Mouse (Mus musculus): ENCODE data around the gene Tap2. TPM values are rescaled to one million over a fixed set of nuclear protein-coding genes. Genes with fewer than 3 reads are reported as not detected.

Tap2 gene
- polyA plus RNA-seq (2012; rRNA removed): 9.1 and 10.1 TPM in 2 replicates

DNA sequence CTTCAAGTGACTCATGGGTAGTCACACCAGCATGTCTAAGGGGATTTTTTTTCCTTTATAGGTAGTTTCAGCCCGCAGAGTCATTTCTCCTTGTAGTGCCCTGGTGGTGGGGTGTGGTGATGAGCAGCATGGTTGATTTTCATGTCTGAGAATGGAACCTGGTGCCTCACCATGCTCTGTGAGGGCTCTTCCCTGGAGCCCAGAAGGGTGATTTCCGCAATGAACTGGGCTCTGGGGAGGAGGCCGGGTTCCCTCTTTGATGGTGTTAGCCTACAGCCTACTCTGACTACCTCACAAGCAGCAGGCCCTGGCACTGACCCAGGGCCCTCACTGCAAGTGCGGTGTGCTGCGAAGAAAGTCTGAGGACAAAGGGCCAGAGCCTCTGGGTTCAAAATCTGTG is at the start of gene Tap2:
Gene Tap2, plus strand, starts transcription at position 84 of the 400 bp plus-strand sequence.
- DNase-seq (ENCODE audit: extremely low spot score in 1 of 2, low spot score in 1 of 2): no peak

DNA sequence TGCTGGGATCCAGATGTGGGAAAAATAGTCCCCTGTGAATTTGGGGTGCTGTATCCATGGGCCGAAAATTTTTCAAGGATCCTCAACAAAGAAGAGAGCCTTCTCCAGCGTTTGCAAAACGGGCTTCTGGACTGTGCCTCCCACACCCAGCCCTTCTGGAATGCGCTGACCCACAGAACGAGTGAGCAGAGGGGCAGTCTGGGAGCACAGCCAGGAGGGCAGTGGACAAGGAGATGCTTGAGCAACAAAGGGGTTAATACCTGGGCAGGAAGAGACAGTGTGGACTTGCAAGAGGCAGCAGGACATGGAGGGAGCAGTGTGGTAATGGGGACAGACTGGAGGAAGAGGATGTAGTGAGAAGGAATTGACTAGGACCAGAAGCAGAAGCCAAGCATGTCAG is 47.8 kb upstream of the Tap2 start:
- DNase-seq (ENCODE audit: extremely low spot score in 1 of 2, low spot score in 1 of 2): no peak

DNA sequence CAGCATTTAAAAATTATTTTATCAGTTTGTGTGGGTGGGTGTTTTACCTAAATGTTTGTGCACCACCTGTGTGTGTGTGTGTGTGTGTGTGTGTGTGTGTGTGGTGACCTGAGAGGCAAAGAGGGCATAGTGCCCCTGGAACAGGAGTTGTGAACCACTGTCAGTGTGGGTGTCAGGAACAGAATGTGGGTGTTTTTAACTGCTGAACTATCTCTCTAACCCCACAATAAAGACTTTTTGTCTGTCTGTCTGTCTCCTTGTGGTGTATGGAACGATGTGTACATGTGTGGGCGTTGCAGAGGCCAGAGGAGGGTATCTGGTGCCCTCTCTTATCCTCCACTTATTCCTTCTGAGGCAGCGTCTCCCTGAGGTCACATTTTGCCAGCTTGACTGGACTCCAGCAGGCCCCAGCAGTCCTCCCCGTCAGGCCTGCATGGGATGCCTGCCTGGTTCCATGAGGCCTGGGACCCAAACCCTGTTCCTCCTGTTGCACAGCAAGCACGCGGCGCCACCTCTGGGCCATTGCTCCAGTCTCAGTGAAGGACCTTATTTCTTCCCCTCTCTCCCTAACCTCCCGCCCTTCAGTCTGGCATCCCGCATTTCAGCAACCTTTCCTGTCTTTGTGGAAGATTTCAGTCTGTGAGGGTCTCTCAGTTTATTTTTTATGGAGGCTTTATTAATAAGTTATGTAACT is 39.0 kb upstream of the Tap2 start:
- DNase-seq (ENCODE audit: extremely low spot score in 1 of 2, low spot score in 1 of 2): no peak

DNA sequence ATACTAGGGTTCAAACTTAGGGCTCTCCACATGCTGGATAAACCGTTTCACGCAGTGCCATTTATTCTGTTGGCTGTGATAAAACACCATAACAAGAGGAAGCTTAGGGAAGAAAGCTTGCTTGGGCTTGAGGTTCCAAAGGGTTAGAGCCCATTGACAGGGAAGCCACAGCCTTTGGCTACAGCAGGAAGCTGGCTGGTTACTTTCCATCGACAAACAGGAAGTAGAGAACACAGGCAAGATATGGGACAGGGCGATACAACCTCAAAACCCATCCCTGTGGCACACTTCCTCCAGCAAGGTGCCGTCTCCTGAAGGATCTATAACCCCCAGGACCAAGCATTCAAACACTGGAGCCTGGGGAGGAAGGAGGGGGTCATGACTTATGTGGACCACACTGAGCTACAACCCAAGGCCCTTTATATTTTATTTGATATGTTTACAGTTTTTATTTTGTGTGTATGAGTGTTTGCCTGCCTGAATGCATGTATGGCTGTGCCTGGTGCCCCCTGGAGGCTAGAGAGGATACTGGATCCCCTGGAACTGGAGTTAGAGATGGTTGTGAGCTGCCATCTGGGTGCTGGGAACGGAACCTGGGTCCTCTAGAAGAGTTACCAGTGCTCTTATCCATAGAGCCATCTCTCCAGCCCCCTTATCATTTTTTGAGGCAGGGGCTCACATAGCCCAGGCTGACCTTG is 38.1 kb upstream of the Tap2 start:
- DNase-seq (ENCODE audit: extremely low spot score in 1 of 2, low spot score in 1 of 2): no peak

DNA sequence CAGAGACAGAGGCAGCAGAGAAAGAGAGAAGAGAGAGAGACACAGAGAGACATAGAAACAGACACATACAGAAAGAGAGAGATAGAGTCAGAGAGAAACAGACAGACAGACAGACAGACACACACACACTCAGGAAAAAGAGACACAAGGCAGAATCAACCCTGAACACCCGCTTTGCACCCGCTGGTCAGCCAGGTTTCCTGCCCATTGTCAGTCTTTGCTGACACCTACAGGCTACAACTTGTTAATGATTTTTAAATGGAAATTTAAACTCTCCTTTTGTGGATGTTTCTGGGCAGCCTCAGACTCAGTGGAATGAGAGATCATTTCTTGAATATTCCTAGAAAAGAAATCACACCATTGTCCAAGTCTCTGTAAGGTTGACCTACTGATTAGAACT is 34.0 kb upstream of the Tap2 start:
- peak in 1 of 2 experiments; percentile 62 for DNase-seq (ENCODE audit: extremely low spot score in 1 of 2, low spot score in 1 of 2)

DNA sequence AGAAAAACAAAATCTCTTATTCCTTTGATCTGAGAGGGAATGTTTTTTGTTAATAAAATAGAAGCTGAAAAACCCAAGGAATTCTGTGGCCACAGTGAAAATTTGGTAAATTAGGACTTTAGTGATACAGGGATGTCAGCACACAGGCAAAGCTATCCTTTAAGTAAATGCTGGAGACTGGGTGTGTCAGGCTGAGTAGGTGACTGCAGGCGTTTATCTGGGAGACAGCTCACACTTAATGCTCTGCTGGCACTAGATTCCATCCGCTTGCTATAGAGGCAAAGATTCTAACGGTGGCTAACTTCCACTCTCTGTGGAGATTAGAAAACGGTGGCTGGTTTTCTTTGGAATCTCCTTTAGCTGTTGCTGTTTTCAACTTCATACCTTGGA is 32.8 kb upstream of the Tap2 start:
- DNase-seq (ENCODE audit: extremely low spot score in 1 of 2, low spot score in 1 of 2): no peak

DNA sequence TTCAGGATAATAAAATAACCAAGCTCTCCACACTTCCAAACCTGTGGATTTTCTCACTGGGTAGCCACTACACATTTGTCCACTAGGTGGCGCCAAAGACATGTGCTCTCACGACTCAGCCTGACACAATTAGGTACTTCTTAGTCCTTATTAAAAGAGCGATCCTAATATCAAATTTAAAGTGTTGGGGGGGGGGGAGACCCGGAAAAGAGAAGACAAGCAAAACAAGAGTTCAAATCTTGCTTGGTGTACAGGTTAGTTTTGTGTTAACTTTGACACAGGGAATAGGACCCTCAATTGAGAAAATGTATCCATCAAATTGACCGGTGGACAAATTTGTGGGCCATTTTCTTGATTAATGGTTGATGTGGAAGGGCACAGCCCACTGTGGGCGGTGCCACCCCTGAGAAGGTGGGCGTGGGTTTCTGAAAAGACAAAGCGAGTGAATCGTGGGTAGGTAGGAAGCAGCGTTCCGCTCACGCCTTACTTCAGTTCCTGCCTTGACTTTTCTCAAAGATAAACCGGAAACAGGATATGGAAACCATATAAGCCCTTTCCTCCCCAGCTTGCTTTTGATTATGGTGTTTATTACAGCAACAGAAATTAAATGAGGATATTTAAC is 32.3 kb upstream of the Tap2 start:
- DNase-seq (ENCODE audit: extremely low spot score in 1 of 2, low spot score in 1 of 2): peak; percentile 30 to 93

DNA sequence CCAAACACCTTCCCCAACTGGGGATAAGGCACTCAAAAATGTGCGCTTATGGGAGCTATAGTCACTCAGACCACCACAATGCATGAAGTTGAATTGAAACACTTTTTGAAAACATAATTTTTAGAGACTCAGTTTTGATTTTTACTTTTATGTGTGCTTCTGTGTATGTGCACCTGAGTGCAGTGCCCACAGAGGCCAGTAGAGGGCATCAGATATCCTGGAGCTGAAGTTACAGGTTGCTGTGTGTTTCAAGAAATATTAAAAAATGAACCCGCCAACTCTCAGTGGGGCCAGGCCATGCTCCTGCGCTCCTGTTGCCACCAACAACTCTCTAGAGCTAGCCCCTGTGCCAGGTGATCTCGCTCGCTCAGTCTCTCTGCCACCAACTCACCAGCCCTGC is 30.8 kb upstream of the Tap2 start:
- DNase-seq (ENCODE audit: extremely low spot score in 1 of 2, low spot score in 1 of 2): no peak

DNA sequence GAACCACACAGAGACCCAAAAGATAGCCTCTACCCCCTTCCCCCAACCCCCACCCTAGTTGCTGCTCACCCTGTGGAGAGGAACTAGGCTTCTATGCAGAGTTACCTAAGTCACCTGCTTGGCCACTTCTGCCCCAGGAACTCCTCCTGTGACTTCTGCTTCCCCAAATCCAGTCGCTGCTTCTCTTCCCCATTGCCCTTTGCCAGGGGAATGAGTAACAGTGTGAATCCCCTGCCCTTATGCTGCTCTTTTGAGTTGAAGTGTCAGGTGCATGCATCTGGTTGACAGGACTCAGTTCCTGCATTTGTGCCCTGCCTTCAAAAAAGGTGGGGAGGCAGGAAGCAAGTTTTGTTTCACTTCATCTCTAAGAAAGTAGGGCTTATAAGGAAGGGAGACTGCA is 29.3 kb upstream of the Tap2 start:
- no peak for DNase-seq (ENCODE audit: extremely low spot score in 1 of 2, low spot score in 1 of 2)

DNA sequence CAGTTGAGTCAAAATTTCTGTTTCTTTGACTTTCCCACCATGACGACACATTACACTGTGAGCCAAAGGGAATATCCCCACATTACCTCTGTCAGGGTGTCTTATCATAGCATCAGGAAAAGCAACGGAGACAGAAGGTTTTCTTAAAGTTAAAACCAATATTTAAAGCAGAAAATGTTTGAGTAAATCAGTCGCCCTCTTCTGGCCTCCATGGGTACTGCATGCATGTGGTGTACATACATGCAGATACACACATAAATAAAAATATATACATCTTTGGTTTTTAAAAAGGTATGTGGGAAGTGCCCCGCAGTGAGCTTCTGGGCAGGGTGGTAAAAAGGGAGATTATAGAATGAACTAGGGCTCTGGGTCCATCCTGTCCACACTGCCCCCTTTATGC is 26.1 kb upstream of the Tap2 start:
- no peak for DNase-seq (ENCODE audit: extremely low spot score in 1 of 2, low spot score in 1 of 2)

DNA sequence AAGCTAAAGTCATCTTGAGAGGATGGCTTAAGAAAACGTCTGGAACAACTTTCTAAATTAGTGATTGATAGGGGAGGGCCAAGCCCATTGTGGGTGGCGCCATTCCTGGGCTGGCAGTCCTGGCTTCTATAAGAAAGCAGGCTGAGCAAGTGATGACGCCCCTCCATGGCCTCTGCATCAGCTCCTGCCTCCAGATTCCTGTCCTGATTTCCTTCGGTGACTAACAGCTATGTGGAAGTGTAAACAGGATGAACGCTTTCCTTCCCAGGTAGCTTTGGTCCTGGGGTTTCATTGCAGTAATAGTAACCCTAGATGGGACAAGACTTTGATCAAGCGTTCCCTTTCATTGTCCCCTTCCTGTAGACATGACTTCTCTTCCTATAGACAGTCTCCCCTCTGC is 24.3 kb upstream of the Tap2 start:
- no peak for DNase-seq (ENCODE audit: extremely low spot score in 1 of 2, low spot score in 1 of 2)

DNA sequence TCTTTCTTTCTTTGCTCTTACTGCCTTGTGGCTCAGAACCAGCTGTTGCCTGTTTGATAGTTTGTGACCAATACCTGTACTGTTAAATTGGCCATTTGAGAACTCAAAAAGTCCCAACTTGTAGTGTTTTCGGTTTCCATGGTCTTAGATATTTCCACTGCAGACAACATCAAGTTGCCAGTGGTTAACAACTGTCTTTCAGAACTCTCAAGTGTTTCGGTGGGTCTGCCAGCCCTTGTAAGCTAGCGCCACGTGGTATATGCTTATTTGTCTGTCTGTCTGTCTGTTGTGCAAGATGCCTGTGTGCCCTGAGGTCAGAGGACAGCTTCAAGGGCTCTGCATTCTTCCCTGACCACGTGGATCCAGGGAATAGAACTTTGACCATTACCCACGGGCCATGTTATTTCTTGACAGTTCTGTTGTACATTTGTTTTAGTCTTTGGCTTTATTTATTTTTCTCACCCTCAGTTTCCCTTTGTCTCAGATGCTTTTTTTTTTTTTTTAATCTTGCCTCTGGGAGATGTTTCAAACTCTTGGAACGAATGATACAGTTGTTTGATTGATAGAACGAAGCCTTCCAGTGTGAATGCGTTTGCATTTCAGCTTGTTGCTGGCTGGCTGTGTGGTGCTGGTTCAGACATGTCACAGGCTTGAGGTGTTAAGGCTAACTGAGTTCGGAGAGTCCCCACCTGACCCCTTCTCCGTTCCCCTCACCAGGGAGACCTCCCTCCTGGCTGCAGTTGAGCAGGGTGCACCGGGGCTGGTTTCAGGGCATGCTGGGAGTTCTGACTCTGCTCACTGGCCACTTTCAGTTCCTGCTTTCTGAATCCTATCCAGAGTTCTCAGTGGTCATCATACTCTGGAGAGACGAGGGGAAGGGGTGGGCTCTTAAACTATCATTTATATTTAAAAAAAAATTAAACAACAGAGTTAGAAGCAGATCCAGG is 23.1 kb upstream of the Tap2 start:
- DNase-seq (ENCODE audit: extremely low spot score in 1 of 2, low spot score in 1 of 2): no peak

DNA sequence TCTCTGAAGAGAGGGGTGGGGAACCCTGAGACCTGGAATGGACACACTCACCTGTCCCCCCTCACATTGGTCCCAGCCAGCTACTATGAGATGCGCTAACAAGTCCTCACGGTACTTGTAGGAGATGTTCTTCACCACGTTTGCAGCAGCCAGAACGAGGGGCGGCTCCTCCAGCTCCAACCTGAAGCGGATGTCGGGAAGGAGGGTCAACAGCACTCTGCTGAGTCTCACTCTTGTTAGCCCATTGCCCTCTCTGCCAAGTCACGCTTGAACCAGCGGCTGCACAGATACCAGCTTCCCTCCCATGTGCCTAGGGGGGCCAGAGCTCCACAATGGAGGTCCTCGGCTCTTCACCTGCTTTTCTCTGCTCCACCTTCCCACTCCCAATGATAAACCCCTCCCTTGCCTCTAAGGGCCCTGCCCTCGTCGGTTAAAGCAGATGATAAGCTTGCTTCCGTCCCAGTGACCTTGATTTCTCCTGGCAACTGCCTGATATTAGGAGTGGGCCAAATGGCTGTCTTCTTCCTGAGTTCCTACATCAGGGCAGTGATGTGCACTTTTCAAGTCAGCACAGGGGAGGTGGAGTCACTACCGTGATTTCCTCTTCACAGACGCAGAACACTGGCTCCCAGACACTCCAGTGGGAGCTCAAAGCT is 19.6 kb upstream of the Tap2 start:
- DNase-seq (ENCODE audit: extremely low spot score in 1 of 2, low spot score in 1 of 2): no peak

DNA sequence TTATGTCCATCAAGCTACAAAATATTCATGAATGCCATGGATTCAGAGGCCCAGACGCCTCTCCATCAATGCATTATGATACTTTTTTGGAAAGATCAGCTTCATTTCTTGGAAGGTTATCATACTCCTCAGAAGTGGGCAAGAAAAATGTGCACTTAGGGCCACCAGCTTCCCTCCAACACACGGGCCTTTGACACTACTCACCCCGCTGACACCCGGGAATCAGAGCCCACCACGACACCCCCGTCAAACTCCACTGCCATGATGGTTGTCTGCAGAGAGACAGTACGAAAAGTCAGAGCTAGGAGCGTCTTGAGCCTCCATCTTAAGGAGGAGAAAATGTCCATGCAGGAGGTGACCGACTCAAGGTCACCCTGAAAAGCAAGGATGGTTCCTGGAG is 17.8 kb upstream of the Tap2 start:
- DNase-seq (ENCODE audit: extremely low spot score in 1 of 2, low spot score in 1 of 2): no peak

DNA sequence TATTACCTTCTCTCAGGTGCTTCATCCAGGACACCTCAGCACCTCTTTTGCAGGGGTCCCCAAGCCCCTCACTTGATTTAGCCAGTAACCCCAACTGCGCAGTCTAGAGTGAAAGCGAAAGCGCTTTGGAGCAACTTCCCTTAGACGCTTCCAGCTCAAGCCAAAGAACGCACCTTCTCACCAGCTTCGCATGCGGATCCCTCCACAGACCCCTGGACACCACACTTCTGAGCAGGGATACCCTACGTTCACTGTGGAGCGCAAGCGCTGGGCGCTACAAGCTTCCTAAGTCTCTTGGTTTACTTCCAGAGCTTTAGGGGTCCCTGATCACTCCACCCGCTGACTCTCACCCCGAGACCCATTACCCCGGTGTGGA is 16.5 kb upstream of the Tap2 start:
- no peak for DNase-seq (ENCODE audit: extremely low spot score in 1 of 2, low spot score in 1 of 2)

DNA sequence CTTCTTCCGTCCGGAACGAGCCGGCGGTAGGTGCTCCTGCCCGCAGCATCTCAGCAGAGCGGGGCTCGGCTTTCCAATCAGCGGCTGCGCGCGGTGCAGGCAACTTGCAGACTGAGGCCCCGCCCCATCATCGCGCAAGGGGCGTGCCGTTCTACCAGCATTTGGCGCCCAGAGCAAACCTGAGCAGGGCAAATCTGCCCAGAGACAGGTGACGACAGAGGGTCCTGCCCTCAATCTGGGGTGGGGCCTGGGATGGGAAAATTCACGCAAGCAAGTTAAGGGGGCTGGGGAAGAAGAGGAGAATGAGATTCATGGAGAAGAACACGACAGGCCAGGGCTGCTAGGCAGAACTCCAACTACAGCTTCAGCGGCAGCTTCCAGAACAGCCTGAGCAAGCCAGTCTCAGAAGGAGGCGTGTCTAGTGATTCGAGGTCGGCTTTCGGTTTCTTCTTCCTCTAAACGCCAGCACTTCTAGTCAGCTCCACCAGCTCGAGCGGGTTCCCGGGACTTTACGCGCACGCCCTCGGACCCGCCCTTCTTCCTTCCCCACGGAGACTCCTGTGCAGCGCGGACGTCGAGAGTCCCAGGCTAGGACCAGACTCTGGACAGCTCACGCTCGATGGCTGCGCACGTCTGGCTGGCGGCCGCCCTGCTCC is 15.9 kb upstream of the Tap2 start, which contains the start of the genes Tap1 and Psmb9:
Gene Tap1, plus strand, starts transcription at position 293 of the 656 bp plus-strand sequence.
Gene Psmb9, minus strand, starts transcription at position 504 of the 656 bp plus-strand sequence.
- peak; percentile 86 to 98 for DNase-seq (ENCODE audit: extremely low spot score in 1 of 2, low spot score in 1 of 2)

DNA sequence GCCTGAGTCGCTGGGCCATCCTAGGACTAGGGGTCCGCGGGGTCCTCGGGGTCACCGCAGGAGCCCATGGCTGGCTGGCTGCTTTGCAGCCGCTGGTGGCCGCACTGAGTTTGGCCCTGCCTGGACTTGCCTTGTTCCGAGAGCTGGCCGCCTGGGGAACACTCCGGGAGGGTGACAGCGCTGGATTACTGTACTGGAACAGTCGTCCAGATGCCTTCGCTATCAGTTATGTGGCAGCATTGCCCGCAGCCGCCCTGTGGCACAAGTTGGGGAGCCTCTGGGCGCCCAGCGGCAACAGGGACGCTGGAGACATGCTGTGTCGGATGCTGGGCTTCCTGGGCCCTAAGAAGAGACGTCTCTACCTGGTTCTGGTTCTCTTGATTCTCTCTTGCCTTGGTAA is 15.3 kb upstream of the Tap2 start:
- no peak for DNase-seq (ENCODE audit: extremely low spot score in 1 of 2, low spot score in 1 of 2)

DNA sequence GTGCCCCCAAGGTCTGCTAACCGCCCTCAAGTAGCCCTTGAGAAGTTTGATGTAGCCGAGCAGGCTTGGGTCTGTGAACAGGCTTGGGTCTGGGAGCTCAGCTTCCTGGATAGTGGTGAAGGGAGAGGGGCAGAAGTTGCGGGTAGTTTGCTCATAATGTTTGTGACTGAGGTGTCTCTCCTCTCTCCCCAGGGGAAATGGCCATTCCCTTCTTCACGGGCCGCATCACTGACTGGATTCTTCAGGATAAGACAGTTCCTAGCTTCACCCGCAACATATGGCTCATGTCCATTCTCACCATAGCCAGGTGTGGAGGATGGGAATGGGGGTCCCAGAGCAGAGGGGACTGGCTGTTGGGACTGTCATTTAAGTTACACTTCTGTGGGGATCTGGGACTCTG is 14.3 kb upstream of the Tap2 start:
- DNase-seq (ENCODE audit: extremely low spot score in 1 of 2, low spot score in 1 of 2): no peak

DNA sequence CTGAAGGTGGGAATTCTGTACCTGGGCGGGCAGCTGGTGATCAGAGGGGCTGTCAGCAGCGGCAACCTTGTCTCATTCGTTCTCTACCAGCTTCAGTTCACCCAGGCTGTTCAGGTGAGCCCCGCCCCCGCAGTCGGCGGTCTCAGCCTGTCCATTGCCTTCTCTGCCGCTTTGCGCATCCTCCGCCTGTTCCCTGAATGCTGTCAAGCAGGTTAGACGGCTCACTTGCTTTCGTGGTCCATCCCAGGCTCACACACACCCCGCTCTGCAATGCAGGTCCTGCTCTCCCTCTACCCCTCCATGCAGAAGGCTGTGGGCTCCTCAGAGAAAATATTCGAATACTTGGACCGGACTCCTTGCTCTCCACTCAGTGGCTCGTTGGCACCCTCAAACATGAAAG is 10.5 kb upstream of the Tap2 start:
- DNase-seq (ENCODE audit: extremely low spot score in 1 of 2, low spot score in 1 of 2): no peak

DNA sequence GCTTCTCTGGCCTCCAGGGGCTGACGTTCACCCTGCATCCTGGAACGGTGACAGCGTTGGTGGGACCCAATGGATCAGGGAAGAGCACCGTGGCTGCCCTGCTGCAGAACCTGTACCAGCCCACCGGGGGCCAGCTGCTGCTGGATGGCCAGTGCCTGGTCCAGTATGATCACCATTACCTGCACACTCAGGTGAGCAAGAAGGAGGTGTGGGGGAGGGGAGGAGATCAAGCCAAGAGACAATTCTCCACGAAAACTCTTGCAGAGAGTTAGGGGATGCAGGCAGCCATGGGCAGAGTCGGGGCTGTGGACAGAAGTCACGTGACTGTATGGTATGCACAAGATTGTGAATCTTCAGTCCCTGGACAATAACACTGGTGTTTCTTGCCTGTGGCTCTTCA is 9.9 kb upstream of the Tap2 start:
- no peak for DNase-seq (ENCODE audit: extremely low spot score in 1 of 2, low spot score in 1 of 2)

All from frontal cortex, adult 2 months (tissue).